Mouse (Mus musculus): ENCODE results near the gene Zcrb1. TPM values are rescaled to one million over a fixed set of nuclear protein-coding genes. Genes with fewer than 3 reads are reported as not detected.

Zcrb1 gene
- polyA plus RNA-seq, 1 experiment = 25.7 TPM

GRCm38 (mm10) chr15:93414456-93414855 is 16.3 kb upstream of the Zcrb1 start:
- TF ChIP-seq TAL1 (IDR thresholded peaks at IDR 0.05; ENCODE audit: low read length) (no peak), GATA1 (IDR thresholded peaks at IDR 0.05; ENCODE audit: low read length) (no peak)
- H3K4me1 ChIP-seq (ENCODE audit: control insufficient read depth) = no peaks in the 10 kb centered on the region
- peaks cover 70% of the 10 kb centered on the region for H3K36me3 ChIP-seq (ENCODE audit: control insufficient read depth)
- H3K27me3 ChIP-seq (ENCODE audit: control insufficient read depth) = no peaks in the 10 kb centered on the region
- no peaks in the 10 kb centered on the region for H3K9me3 ChIP-seq (ENCODE audit: control insufficient read depth, low read length)
- H3K4me3 ChIP-seq (replicated peaks) = no peak overlapping the region

- no peaks in the 10 kb centered on the region for H3K9me3 ChIP-seq (ENCODE audit: control insufficient read depth, low read length)
- H3K4me3 ChIP-seq (replicated peaks) = no peak overlapping the region
- no peaks in the 10 kb centered on the region for H3K27me3 ChIP-seq (ENCODE audit: control insufficient read depth)
- H3K4me1 ChIP-seq (ENCODE audit: control insufficient read depth) = no peaks in the 10 kb centered on the region
- peaks cover 80% of the 10 kb centered on the region for H3K36me3 ChIP-seq (ENCODE audit: control insufficient read depth)
- TF ChIP-seq GATA1 (IDR thresholded peaks at IDR 0.05; ENCODE audit: low read length) = no peak
- TF ChIP-seq TAL1 (IDR thresholded peaks at IDR 0.05; ENCODE audit: low read length) = no peak
Measured at GRCm38 (mm10) chr15:93412445-93412844, 14.3 kb upstream of the Zcrb1 start.

DNA sequence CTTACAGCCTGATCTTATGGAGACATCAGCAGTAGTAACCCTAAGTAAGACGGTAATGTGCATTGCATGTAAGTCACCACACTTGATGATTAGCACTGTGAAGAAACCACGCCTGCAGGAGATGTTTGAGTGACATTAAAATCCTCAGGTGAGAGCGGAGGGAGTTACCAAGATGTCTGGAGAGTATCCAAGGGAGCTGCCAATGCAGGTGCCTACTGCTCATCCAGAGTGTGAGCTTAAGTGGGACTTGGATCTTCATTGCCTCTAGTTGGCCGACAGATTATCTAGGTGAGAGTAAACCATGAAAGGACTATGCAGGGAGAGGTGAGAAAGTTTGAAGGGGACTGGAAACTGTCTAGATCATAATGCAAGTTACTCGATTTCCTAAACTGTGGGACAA is 8.4 kb upstream of the Zcrb1 start:
- no peak overlapping the region for H3K4me3 ChIP-seq (replicated peaks)
- H3K9me3 ChIP-seq (ENCODE audit: control insufficient read depth, low read length) = no peaks in the 10 kb centered on the region
- peaks cover 58% of the 10 kb centered on the region for H3K36me3 ChIP-seq (ENCODE audit: control insufficient read depth)
- no peak for TF ChIP-seq TAL1 (IDR thresholded peaks at IDR 0.05; ENCODE audit: low read length)
- no peak for TF ChIP-seq GATA1 (IDR thresholded peaks at IDR 0.05; ENCODE audit: low read length)
- peaks cover 23% of the 10 kb centered on the region for H3K4me1 ChIP-seq (ENCODE audit: control insufficient read depth)
- H3K27me3 ChIP-seq (ENCODE audit: control insufficient read depth) = no peaks in the 10 kb centered on the region

DNA sequence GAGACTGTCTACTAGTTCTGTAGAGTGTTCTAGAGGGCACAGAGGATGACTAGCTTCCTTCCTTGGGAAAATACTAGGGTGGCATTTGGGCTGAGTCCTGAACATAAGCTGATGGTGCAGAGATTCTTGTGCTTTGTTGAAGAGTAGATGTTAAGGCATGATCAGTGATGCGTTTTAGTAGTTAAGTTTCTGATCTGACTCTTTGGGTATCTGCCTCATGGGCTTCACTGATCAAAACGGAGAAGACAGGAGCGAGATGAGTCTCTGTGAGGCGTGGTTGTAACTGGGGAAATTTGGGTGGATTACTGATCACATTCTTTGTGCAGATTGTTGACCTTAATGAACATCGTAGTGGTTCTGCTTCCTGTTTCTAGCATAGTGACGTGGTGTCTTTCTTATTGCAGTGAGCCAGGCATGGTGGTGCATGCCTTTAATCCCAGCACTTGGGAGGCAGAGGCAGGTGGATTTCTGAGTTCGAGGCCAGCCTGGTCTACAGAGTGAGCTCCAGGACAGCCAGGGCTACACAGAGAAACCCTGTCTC is 7.4 kb upstream of the Zcrb1 start:
- H3K36me3 ChIP-seq (ENCODE audit: control insufficient read depth) = peaks cover 56% of the 10 kb centered on the region
- no peaks in the 10 kb centered on the region for H3K27me3 ChIP-seq (ENCODE audit: control insufficient read depth)

DNA sequence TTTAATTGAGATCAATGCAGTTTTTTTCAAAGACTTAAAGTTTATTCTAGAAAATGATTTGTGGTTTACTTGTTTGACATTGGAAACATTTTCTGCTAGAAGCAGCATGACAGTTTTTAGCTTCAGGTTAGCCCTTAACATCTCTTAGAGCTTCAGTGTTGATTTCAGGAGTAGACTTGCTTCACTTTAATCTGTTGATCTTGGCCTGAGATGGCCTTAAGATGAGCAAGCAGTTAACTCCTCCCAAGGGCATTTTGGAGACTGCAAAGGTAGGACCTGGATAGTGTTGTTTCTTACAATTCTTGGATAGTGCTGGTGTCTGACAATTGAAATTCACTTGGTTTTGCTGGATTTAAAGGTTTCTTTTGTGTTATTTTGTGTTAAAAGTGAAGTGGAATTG is 6.7 kb upstream of the Zcrb1 start:
- TF ChIP-seq TAL1 (IDR thresholded peaks at IDR 0.05; ENCODE audit: low read length) (no peak), GATA1 (IDR thresholded peaks at IDR 0.05; ENCODE audit: low read length) (no peak)
- Histone ChIP-seq H3K36me3 (ENCODE audit: control insufficient read depth) (peaks cover 50% of the 10 kb centered on the region), H3K27me3 (ENCODE audit: control insufficient read depth) (no peaks in the 10 kb centered on the region), H3K4me3 (replicated peaks) (no peak overlapping the region), H3K4me1 (ENCODE audit: control insufficient read depth) (peaks cover 38% of the 10 kb centered on the region), H3K9me3 (ENCODE audit: control insufficient read depth, low read length) (no peaks in the 10 kb centered on the region)

More for the DNA sequence above, 7.4 kb upstream of the Zcrb1 start:
- no peaks in the 10 kb centered on the region for H3K9me3 ChIP-seq (ENCODE audit: control insufficient read depth, low read length)
- TF ChIP-seq TAL1 (IDR thresholded peaks at IDR 0.05; ENCODE audit: low read length) (no peak), GATA1 (IDR thresholded peaks at IDR 0.05; ENCODE audit: low read length) (no peak)
- no peak overlapping the region for H3K4me3 ChIP-seq (replicated peaks)
- H3K4me1 ChIP-seq (ENCODE audit: control insufficient read depth) = peaks cover 32% of the 10 kb centered on the region

DNA sequence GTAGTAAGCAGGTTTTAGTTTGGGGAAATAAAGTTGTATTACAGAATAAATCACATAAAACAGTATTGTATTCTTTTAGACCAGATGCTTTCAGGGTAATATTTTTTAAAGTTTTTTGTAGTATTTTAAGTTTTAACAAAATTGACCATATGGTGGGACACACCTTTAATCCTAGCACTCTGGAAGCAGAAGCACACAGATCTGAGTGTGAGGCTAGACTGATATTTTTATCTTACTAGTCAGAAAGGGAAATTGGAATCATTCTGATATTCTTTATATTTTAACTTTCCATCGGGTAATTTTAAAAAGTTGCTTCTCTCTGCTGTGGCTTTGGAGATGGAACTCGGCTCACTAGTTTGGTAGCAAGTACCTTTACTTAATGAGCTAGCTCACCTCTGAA is 4.6 kb upstream of the Zcrb1 start:
- H3K36me3 ChIP-seq (ENCODE audit: control insufficient read depth) = peaks cover 33% of the 10 kb centered on the region
- peaks cover 52% of the 10 kb centered on the region for H3K4me1 ChIP-seq (ENCODE audit: control insufficient read depth)
- no peak overlapping the region for H3K4me3 ChIP-seq (replicated peaks)
- TF ChIP-seq TAL1 (IDR thresholded peaks at IDR 0.05; ENCODE audit: low read length) (no peak), GATA1 (IDR thresholded peaks at IDR 0.05; ENCODE audit: low read length) (no peak)
- H3K27me3 ChIP-seq (ENCODE audit: control insufficient read depth) = no peaks in the 10 kb centered on the region
- no peaks in the 10 kb centered on the region for H3K9me3 ChIP-seq (ENCODE audit: control insufficient read depth, low read length)

GRCm38 (mm10) chr15:93401446-93401845 is 3.3 kb upstream of the Zcrb1 start:
- H3K9me3 ChIP-seq (ENCODE audit: control insufficient read depth, low read length) = no peaks in the 10 kb centered on the region
- H3K4me1 ChIP-seq (ENCODE audit: control insufficient read depth) = peaks cover 59% of the 10 kb centered on the region
- H3K36me3 ChIP-seq (ENCODE audit: control insufficient read depth) = peaks cover 30% of the 10 kb centered on the region
- TF ChIP-seq TAL1 (IDR thresholded peaks at IDR 0.05; ENCODE audit: low read length) (no peak), GATA1 (IDR thresholded peaks at IDR 0.05; ENCODE audit: low read length) (no peak)
- no peaks in the 10 kb centered on the region for H3K27me3 ChIP-seq (ENCODE audit: control insufficient read depth)
- H3K4me3 ChIP-seq (replicated peaks) = no peak overlapping the region

DNA sequence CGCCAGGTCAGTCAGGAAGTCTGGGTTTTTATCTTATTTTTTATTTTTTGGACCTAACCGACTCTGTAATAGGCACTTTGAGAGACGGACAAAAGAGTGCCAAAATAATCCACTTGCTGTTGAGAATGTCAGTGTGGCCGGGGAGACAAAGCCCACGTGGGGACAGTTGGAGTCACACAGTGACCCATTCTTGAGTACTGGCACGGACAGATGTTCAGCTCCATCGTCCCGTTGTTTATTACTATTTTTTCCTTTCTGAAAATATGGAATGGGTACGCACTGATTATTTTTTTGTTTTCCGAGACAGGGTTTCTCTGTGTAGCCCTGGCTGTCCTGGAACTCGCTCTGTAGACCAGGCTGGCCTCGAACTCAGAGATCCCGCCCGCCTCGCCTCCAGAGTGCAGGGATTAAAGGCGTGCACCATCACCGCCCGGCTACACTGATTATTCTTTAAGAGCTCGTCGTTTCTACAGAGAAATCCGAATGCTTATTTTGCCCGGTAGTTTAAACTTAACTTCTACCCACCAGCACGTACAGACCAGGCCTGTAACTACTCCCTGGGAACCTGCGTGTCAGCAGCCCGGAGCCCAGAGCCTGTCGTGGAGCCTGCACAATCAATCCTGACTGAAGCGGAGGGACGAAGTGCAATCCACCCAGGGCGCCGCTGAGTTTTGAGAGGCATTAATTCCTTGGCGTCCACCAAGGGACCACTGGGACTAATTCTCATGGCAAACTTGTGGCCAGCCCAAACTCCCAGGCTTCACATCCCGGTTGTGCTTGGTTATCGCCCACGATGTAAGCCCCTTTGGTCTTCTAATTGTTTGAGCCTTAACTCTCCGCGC is 786 bp upstream of the Zcrb1 start:
- no peaks in the 10 kb centered on the region for H3K9me3 ChIP-seq (ENCODE audit: control insufficient read depth, low read length)
- no peaks in the 10 kb centered on the region for H3K27me3 ChIP-seq (ENCODE audit: control insufficient read depth)
- peaks cover 55% of the 10 kb centered on the region for H3K4me1 ChIP-seq (ENCODE audit: control insufficient read depth)
- H3K4me3 ChIP-seq (replicated peaks) = peak overlapping the region; percentile 77
- TF ChIP-seq TAL1 (IDR thresholded peaks at IDR 0.05; ENCODE audit: low read length) = no peak
- no peak for TF ChIP-seq GATA1 (IDR thresholded peaks at IDR 0.05; ENCODE audit: low read length)
- H3K36me3 ChIP-seq (ENCODE audit: control insufficient read depth) = peaks cover 42% of the 10 kb centered on the region

DNA sequence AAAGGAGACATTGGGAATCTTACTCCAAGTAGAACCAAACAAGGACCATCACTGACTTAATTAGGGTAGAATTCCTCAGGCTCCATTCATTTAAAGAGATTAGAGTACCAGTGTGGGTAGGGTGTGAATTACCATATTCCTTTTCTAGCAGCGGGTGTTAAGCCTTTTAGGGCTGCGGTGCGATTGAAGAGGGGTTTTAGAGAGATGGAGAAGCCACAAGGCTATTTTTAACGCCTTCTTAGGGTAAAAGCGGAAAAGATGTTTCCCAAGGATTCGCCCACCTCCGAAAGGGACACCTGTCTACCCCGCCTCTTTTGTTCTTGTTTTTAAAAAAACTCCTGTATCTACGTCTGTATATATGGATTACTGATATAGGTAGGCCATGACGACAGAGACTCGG is 865 bp downstream of the Zcrb1 start:
- Histone ChIP-seq H3K4me3 (replicated peaks) (peak overlapping the region; percentile 77), H3K36me3 (ENCODE audit: control insufficient read depth) (peaks cover 55% of the 10 kb centered on the region), H3K27me3 (ENCODE audit: control insufficient read depth) (no peaks in the 10 kb centered on the region), H3K9me3 (ENCODE audit: control insufficient read depth, low read length) (no peaks in the 10 kb centered on the region), H3K4me1 (ENCODE audit: control insufficient read depth) (peaks cover 52% of the 10 kb centered on the region)
- TF ChIP-seq GATA1 (IDR thresholded peaks at IDR 0.05; ENCODE audit: low read length) (no peak), TAL1 (IDR thresholded peaks at IDR 0.05; ENCODE audit: low read length) (no peak)

All from erythroblast, embryonic 14.5 days (primary cell).